Mouse (Mus musculus): ENCODE results near the gene Rab6b.

- TF ChIP-seq CTCF (IDR thresholded peaks at IDR 0.05; ENCODE audit: low read depth, low read length) (no peak), TAL1 (conservative IDR thresholded peaks at IDR 0.05; ENCODE audit: low read depth, low read length) (no peak), GATA1 (IDR thresholded peaks at IDR 0.05; ENCODE audit: borderline replicate concordance, low read length) (no peak)
These were observed 5.4 kb downstream of the Rab6b start for GRCm38 (mm10) chr9:103116941-103117340.
